Mouse (Mus musculus) embryonic facial prominence, embryonic 10.5 days (tissue): ENCODE measurements around the gene Zfp266. TPM values are rescaled to one million over a fixed set of nuclear protein-coding genes. Genes with fewer than 3 reads are reported as not detected.
A peak's percentile ranks its signal among the peaks of the same experiment; 100 is the strongest.

ENCODE experiments used
- DNase-seq: peaks from one replicate; pipeline ENCODE4 v3.0.0-alpha.2; 2017; ENCODE audit warnings: low spot score
- H3K27ac ChIP-seq: fragments of 300-500 bp; sonication (generic); replicated peaks from 2 replicates; pipeline ENCODE4 v1.5.1; 2016; ENCODE audit warnings: mild to moderate bottlenecking
- H3K27me3 ChIP-seq: fragments of 300-500 bp; sonication (generic); replicated peaks from 2 replicates; pipeline ENCODE4 v1.6.1; 2016; ENCODE audit warnings: low read depth, mild to moderate bottlenecking; ENCODE audit not compliant: poor library complexity, severe bottlenecking
- H3K36me3 ChIP-seq: fragments of 300-500 bp; sonication (generic); replicated peaks from 2 replicates; pipeline ENCODE4 v1.6.1; 2016; ENCODE audit warnings: mild to moderate bottlenecking, moderate library complexity
- H3K4me1 ChIP-seq: fragments of 300-500 bp; sonication (generic); 2 replicates; pipeline ENCODE4 v1.6.1; 2016
- H3K4me3 ChIP-seq: fragments of 300-500 bp; sonication (generic); 2 replicates; pipeline ENCODE4 v1.5.1; 2016; ENCODE audit warnings: mild to moderate bottlenecking, moderate library complexity
- H3K9me3 ChIP-seq: fragments of 300-500 bp; sonication (generic); 2 replicates; pipeline ENCODE4 v1.6.1; 2016; ENCODE audit warnings: mild to moderate bottlenecking
- WGBS: fragments of 180-500 bp; shearing (Covaris S2); methylation state at CpG from one replicate; pipeline ENCODE4 v1.1.7; 2016; 5-methylcytosine and 5-hydroxymethylcytosine counted together
- polyA plus RNA-seq: library from polyadenylated mRNA; unstranded; fragments of >200 nt; fragmentation: Nextera tagmentation; extraction: Ambion mirVana; gene quantifications from 2 replicates; pipeline ENCODE4 v1.2.1, GENCODE M21; 2016

The Zfp266 gene
- polyA plus RNA-seq, 1 experiment from 2014 or later: 152 TPM

GRCm38 (mm10) chr9:20476632-20477031 lies 44.6 kb downstream of the Zfp266 start:
- Histone ChIP-seq H3K4me3 (no peak overlapping the region), H3K9me3 (no peaks in the 10 kb centered on the region; the same call in 1 of the 2 replicates), H3K27ac (no peak overlapping the region), H3K36me3 (peaks cover 82% of the 10 kb centered on the region), H3K4me1 (no peaks in the 10 kb centered on the region), H3K27me3 (no peaks in the 10 kb centered on the region)
- no peak for DNase-seq
- WGBS: 93% methylated on average over 1 of the region's 1 CpGs

- Histone ChIP-seq H3K4me1 (no peaks in the 10 kb centered on the region), H3K36me3 (peaks cover 38% of the 10 kb centered on the region), H3K4me3 (no peak overlapping the region), H3K9me3 (peaks cover 26% of the 10 kb centered on the region), H3K27ac (no peak overlapping the region), H3K27me3 (no peaks in the 10 kb centered on the region)
- DNase-seq: peak; percentile 54
- 59% methylated on average over 7 of the region's 7 CpGs for WGBS
Observed at GRCm38 (mm10) chr9:20466761-20467442, 54.3 kb downstream of the Zfp266 start.

- peaks cover 16% of the 10 kb centered on the region for H3K4me1 ChIP-seq
- peaks cover 35% of the 10 kb centered on the region for H3K36me3 ChIP-seq
- H3K9me3 ChIP-seq: no peaks in the 10 kb centered on the region
- peak within 1 kb of the TSS; percentile 93 for H3K27ac ChIP-seq
- under 1% methylated on average over 48 of the region's 48 CpGs for WGBS
- DNase-seq: peak; percentile 83
- peak within 1 kb of the TSS; percentile 78 for H3K4me3 ChIP-seq
- H3K27me3 ChIP-seq: no peaks in the 10 kb centered on the region
Observed at GRCm38 (mm10) chr9:20459377-20460317, 61.6 kb downstream of the Zfp266 start, which contains the start of gene Zfp26. Gene Zfp26 (minus strand): TSS chr9:20460162.

- Histone ChIP-seq H3K27me3 (no peaks in the 10 kb centered on the region), H3K9me3 (no peaks in the 10 kb centered on the region), H3K4me1 (peaks cover 7% of the 10 kb centered on the region), H3K27ac (no peak overlapping the region), H3K4me3 (no peak overlapping the region), H3K36me3 (peaks cover 87% of the 10 kb centered on the region)
- DNase-seq: no peak
- 94% methylated on average over 4 of the region's 4 CpGs for WGBS
Observed at GRCm38 (mm10) chr9:20453647-20454046, 67.6 kb downstream of the Zfp266 start.

- WGBS: 94% methylated on average over 1 of the region's 1 CpGs
- Histone ChIP-seq H3K27me3 (no peaks in the 10 kb centered on the region), H3K4me1 (no peaks in the 10 kb centered on the region), H3K4me3 (no peak overlapping the region), H3K9me3 (no peaks in the 10 kb centered on the region), H3K27ac (no peak overlapping the region), H3K36me3 (peaks cover 91% of the 10 kb centered on the region)
- no peak for DNase-seq
Observed at GRCm38 (mm10) chr9:20451493-20451892, 69.7 kb downstream of the Zfp266 start.

Other genes with a start within 250 kb of the Zfp266 start
- not detected in 2 replicates for gene Olfr39, start 239.1 kb downstream of the Zfp266 start, polyA plus RNA-seq
- gene Olfr873, start 222.9 kb downstream of the Zfp266 start, polyA plus RNA-seq: not detected in 2 replicates
- gene Olfr18, start 185.3 kb downstream of the Zfp266 start, polyA plus RNA-seq: not detected in 2 replicates
- 30.9 and 31.0 TPM in 2 replicates for gene Zfp560, start 136.2 kb downstream of the Zfp266 start, polyA plus RNA-seq
- gene Zfp26, start 61.3 kb downstream of the Zfp266 start, polyA plus RNA-seq: 24.8 and 25.4 TPM in 2 replicates
- 22.1 and 22.2 TPM in 2 replicates for gene Zfp426, start 28.7 kb downstream of the Zfp266 start, polyA plus RNA-seq
- gene Zfp846, start 59.9 kb upstream of the Zfp266 start, polyA plus RNA-seq: 16.6 and 18.8 TPM in 2 replicates
- 356 and 365 TPM in 2 replicates for gene Ubl5, start 121.5 kb upstream of the Zfp266 start, polyA plus RNA-seq
- gene Fbxl12, start 123.3 kb upstream of the Zfp266 start, polyA plus RNA-seq: 18.7 and 18.9 TPM in 2 replicates
- gene Pin1, start 130.7 kb upstream of the Zfp266 start, polyA plus RNA-seq: 82.2 and 87.9 TPM in 2 replicates
- gene Olfm2, start 224.9 kb upstream of the Zfp266 start, polyA plus RNA-seq: 13.1 and 20.1 TPM in 2 replicates